26 mouse cellular contexts compared by ENCODE assay signal in the genomic region with DNA sequence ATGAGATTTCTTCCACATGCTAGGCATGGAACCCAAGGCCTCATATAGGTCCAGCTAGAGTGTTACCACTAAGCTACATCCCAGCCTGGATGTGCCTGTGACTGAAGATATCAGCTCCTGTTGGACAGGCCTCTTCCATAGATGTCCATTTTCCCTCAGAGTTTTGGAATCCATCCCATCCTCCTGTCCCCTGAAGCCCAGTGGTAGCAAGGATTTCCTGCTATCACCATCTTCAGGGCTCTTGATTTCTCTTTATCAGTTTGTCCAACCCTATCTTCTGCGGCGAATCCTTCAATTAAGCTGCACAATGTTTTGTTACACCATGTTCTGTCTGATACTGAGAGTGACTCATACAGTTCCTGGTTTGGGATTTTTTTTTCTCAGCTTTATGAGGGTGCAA.
"Had no signal": no experiment of that assay in that cellular context is flagged by ENCODE, and none has a peak within 500 bp of the region (broad histone marks: within the 10 kb centered on the region; RNA-seq: fewer than 3 reads in every experiment).

No protein-coding gene starts in this region.

- H3K9me3 ChIP-seq: heart, embryonic 15.5 days; intestine, embryonic 15.5 days; limb, embryonic 10.5 days; limb, embryonic 12.5 days; liver, embryonic 12.5 days had no signal

- H3K36me3 ChIP-seq: heart, embryonic 13.5 days; heart, embryonic 15.5 days; hindbrain, embryonic 10.5 days; hindbrain, embryonic 12.5 days; intestine, embryonic 15.5 days; limb, embryonic 10.5 days; limb, embryonic 12.5 days; liver, embryonic 12.5 days had no signal

- H3K4me2 ChIP-seq: heart, embryonic 11.5 days; heart, embryonic 13.5 days; heart, embryonic 15.5 days; hindbrain, embryonic 12.5 days; hindbrain, embryonic 14.5 days; intestine, embryonic 15.5 days; limb, embryonic 12.5 days; liver, embryonic 12.5 days had no signal

- DNase-seq: gastrocnemius, adult 2 months; gastrocnemius, postnatal 10 days; gastrocnemius, postnatal 25 days; heart, adult 2 months; heart, postnatal 4 days; kidney, adult 18-20 months; kidney, adult 8-10 months; kidney, postnatal 10 days; kidney, postnatal 25 days; kidney, postnatal 4 days; liver had no signal

- H3K9ac ChIP-seq: heart, embryonic 13.5 days; heart, embryonic 15.5 days; hindbrain, embryonic 12.5 days; hindbrain, embryonic 14.5 days; intestine, embryonic 15.5 days; limb, embryonic 12.5 days; liver, embryonic 12.5 days had no signal

- ATAC-seq: hindbrain, embryonic 16.5 days; inflammation-experienced regulatory T-cells, adult 6 months; intestine, embryonic 15.5 days; intestine, postnatal 0 days; liver, embryonic 12.5 days had no signal

- H3K27ac ChIP-seq: gastrocnemius, adult 2 months; heart, adult 2 months; heart, embryonic 13.5 days; heart, embryonic 15.5 days; hindbrain, embryonic 10.5 days; hindbrain, embryonic 12.5 days; hindbrain, embryonic 14.5 days; intestine, embryonic 15.5 days; layer of hippocampus, adult 2 months; left cerebral cortex, adult 2 months; limb, embryonic 10.5 days; limb, embryonic 12.5 days; liver, embryonic 12.5 days had no signal

- H3K27me3 ChIP-seq: heart, embryonic 13.5 days; heart, embryonic 15.5 days; hindbrain, embryonic 12.5 days; intestine, embryonic 15.5 days; limb, embryonic 12.5 days had no signal

- H3K4me3 ChIP-seq: gastrocnemius, adult 2 months; heart, adult 2 months; heart, embryonic 13.5 days; heart, embryonic 15.5 days; hindbrain, embryonic 10.5 days; hindbrain, embryonic 12.5 days; intestine, embryonic 15.5 days; layer of hippocampus, adult 2 months; left cerebral cortex, adult 2 months; limb, embryonic 10.5 days; limb, embryonic 12.5 days; liver, embryonic 12.5 days had no signal
